Mouse (Mus musculus): Measurements from ENCODE around the gene Arhgap31.
"Not testable (repeated sequence)": the region's sequence is repeated elsewhere in the genome, so short reads cannot be mapped to it uniquely, and the experiment has no call there.

Arhgap31 gene

GRCm38 (mm10) chr16:38724974-38725373 is 11.9 kb upstream of the Arhgap31 start:
- no peak for DNase-seq (ENCODE audit: low read depth)

- DNase-seq (ENCODE audit: low read depth): no peak
These were observed 11.2 kb upstream of the Arhgap31 start for GRCm38 (mm10) chr16:38724256-38724655.

GRCm38 (mm10) chr16:38721377-38721776 is 8.3 kb upstream of the Arhgap31 start:
- DNase-seq (ENCODE audit: low read depth): no peak

- DNase-seq (ENCODE audit: low read depth): not testable (repeated sequence)
These were observed 1.1 kb upstream of the Arhgap31 start for GRCm38 (mm10) chr16:38714259-38714526.

GRCm38 (mm10) chr16:38713404-38714258 is 557 bp upstream of the Arhgap31 start:
- DNase-seq (ENCODE audit: low read depth): no peak

GRCm38 (mm10) chr16:38712105-38712504 is 969 bp downstream of the Arhgap31 start:
- no peak for DNase-seq (ENCODE audit: low read depth)

GRCm38 (mm10) chr16:38711245-38711644 is 1.8 kb downstream of the Arhgap31 start:
- no peak for DNase-seq (ENCODE audit: low read depth)

GRCm38 (mm10) chr16:38708962-38709520 is 4.0 kb downstream of the Arhgap31 start:
- DNase-seq (ENCODE audit: low read depth): no peak

GRCm38 (mm10) chr16:38706782-38707181 is 6.3 kb downstream of the Arhgap31 start:
- DNase-seq (ENCODE audit: low read depth): no peak

GRCm38 (mm10) chr16:38705531-38706281 is 7.4 kb downstream of the Arhgap31 start:
- DNase-seq (ENCODE audit: low read depth): no peak

- DNase-seq (ENCODE audit: low read depth): no peak
These were observed 9.6 kb downstream of the Arhgap31 start for GRCm38 (mm10) chr16:38703501-38703900.

- DNase-seq (ENCODE audit: low read depth): no peak
These were observed 10.8 kb downstream of the Arhgap31 start for GRCm38 (mm10) chr16:38702316-38702715.

GRCm38 (mm10) chr16:38701492-38702185 is 11.4 kb downstream of the Arhgap31 start:
- DNase-seq (ENCODE audit: low read depth): no peak

- no peak for DNase-seq (ENCODE audit: low read depth)
These were observed 12.5 kb downstream of the Arhgap31 start for GRCm38 (mm10) chr16:38700392-38701162.

GRCm38 (mm10) chr16:38697611-38698010 is 15.5 kb downstream of the Arhgap31 start:
- no peak for DNase-seq (ENCODE audit: low read depth)

- DNase-seq (ENCODE audit: low read depth): no peak
These were observed 17.5 kb downstream of the Arhgap31 start for GRCm38 (mm10) chr16:38695557-38695956.

- DNase-seq (ENCODE audit: low read depth): no peak
These were observed 18.1 kb downstream of the Arhgap31 start for GRCm38 (mm10) chr16:38694906-38695540.

GRCm38 (mm10) chr16:38690501-38690900 is 22.6 kb downstream of the Arhgap31 start:
- DNase-seq (ENCODE audit: low read depth): no peak

- DNase-seq (ENCODE audit: low read depth): no peak
These were observed 23.3 kb downstream of the Arhgap31 start for GRCm38 (mm10) chr16:38689786-38690185.

- no peak for DNase-seq (ENCODE audit: low read depth)
These were observed 24.4 kb downstream of the Arhgap31 start for GRCm38 (mm10) chr16:38688531-38689264.

All from c-Kit-positive CD71-negative TER-119-negative erythroid progenitor cells, embryonic 14.5 days (primary cell).